Comparison of ENCODE assay signal across 28 mouse cellular contexts in genomic region chr7:136216734-136217133, GRCm38 (mm10).
A peak's percentile ranks its signal among the peaks of the same experiment; 100 is the strongest.
DNase-seq lines count a peak whose midpoint lies in the region; ATAC-seq and TF ChIP-seq lines count a peak whose summit lies in the region.
"Had no signal": no experiment of that assay in that cellular context is flagged by ENCODE, and none has a peak within 500 bp of the region (broad histone marks: within the 10 kb centered on the region; RNA-seq: fewer than 3 reads in every experiment).

No protein-coding gene starts in this region.

- DNase-seq in forebrain, embryonic 11.5 days (ENCODE audit: low spot score), result peak; percentile 40
- no peak for DNase-seq in forebrain, embryonic 14.5 days (ENCODE audit: low spot score)
- DNase-seq in kidney, adult 2 months, result peak; percentile 15
- DNase-seq in kidney, adult 9 months, result no peak
- peak; percentile 50 for DNase-seq in ovary, postnatal 36 days (ENCODE audit: low spot score)
- no peak for DNase-seq in ovary, postnatal 10 days (ENCODE audit: low spot score)
- DNase-seq: cerebellum, adult 9-11 months; gastrocnemius, postnatal 14 days; heart, adult 2 months; kidney, adult 18-20 months; layer of hippocampus, postnatal 36 days; liver, postnatal 0 days; thymus, adult 18-20 months; thymus, postnatal 36 days had no signal

- no peak overlapping the region for H3K9ac ChIP-seq in forebrain, embryonic 11.5 days (ENCODE audit: low read length)
- no peak overlapping the region for H3K9ac ChIP-seq in forebrain, embryonic 14.5 days (ENCODE audit: low read length)
- H3K9ac ChIP-seq: embryonic facial prominence, embryonic 15.5 days; hindbrain, embryonic 14.5 days; limb, embryonic 12.5 days; liver, postnatal 0 days; neural tube, embryonic 13.5 days had no signal

- no peaks in the 10 kb centered on the region for H3K36me3 ChIP-seq in forebrain, embryonic 11.5 days (ENCODE audit: control insufficient read depth, insufficient read depth, low read length)
- H3K36me3 ChIP-seq in forebrain, embryonic 14.5 days (ENCODE audit: control insufficient read depth, insufficient read depth, low read length), result no peaks in the 10 kb centered on the region
- no peaks in the 10 kb centered on the region for H3K36me3 ChIP-seq in kidney, adult 2 months (ENCODE audit: control insufficient read depth, insufficient read depth, low read length)
- H3K36me3 ChIP-seq: embryonic facial prominence, embryonic 15.5 days; limb, embryonic 12.5 days; midbrain, embryonic 10.5 days; neural tube, embryonic 13.5 days had no signal

- H3K4me2 ChIP-seq in forebrain, embryonic 11.5 days (ENCODE audit: low read depth, low read length, severe bottlenecking), result no peak overlapping the region
- no peak overlapping the region for H3K4me2 ChIP-seq in forebrain, embryonic 14.5 days (ENCODE audit: low read length)
- H3K4me2 ChIP-seq: embryonic facial prominence, embryonic 15.5 days; hindbrain, embryonic 14.5 days; limb, embryonic 12.5 days; liver, embryonic 11.5 days; neural tube, embryonic 13.5 days had no signal

- TF ChIP-seq CTCF in kidney, adult 2 months (conservative IDR thresholded peaks at IDR 0.05; ENCODE audit: insufficient read depth, insufficient read length, low read depth, low read length), result no peak

- H3K27me3 ChIP-seq in forebrain, embryonic 11.5 days (ENCODE audit: control insufficient read depth, insufficient read depth, low read length), result peaks cover 33% of the 10 kb centered on the region
- H3K27me3 ChIP-seq in forebrain, embryonic 14.5 days (replicated peaks; ENCODE audit: control insufficient read depth, insufficient read depth, low read length), result peaks cover 3% of the 10 kb centered on the region; the same call in 1 of the 2 replicates
- no peaks in the 10 kb centered on the region for H3K27me3 ChIP-seq in kidney, adult 2 months (replicated peaks; ENCODE audit: control insufficient read depth, insufficient read depth, low read length)
- H3K27me3 ChIP-seq: neural tube, embryonic 13.5 days had no signal

- H3K27ac ChIP-seq in forebrain, embryonic 11.5 days (ENCODE audit: low read depth, low read length), result no peak overlapping the region
- H3K27ac ChIP-seq in forebrain, embryonic 14.5 days (ENCODE audit: low read depth, low read length), result no peak overlapping the region
- H3K27ac ChIP-seq in kidney, adult 2 months (ENCODE audit: insufficient read depth, low read depth, low read length), result no peak overlapping the region
- H3K27ac ChIP-seq: embryonic facial prominence, embryonic 15.5 days; heart, adult 2 months; hindbrain, embryonic 14.5 days; layer of hippocampus, adult 2 months; macrophage; neural tube, embryonic 13.5 days had no signal

- no peak for TF ChIP-seq POLR2A in kidney, adult 2 months (IDR thresholded peaks at IDR 0.05; ENCODE audit: low read depth, low read length)

- H3K4me3 ChIP-seq in forebrain, embryonic 11.5 days (ENCODE audit: low read depth, low read length), result no peak overlapping the region
- H3K4me3 ChIP-seq in forebrain, embryonic 14.5 days (ENCODE audit: low read depth, low read length), result no peak overlapping the region
- no peak overlapping the region for H3K4me3 ChIP-seq in kidney, adult 2 months (ENCODE audit: insufficient read depth, low read depth, low read length)
- H3K4me3 ChIP-seq: embryonic facial prominence, embryonic 15.5 days; heart, adult 2 months; layer of hippocampus, adult 2 months; limb, embryonic 12.5 days; midbrain, embryonic 10.5 days; myocyte; neural tube, embryonic 13.5 days had no signal

- ATAC-seq in forebrain, embryonic 11.5 days (replicated peaks; ENCODE audit: low FRiP score), result no peak
- no peak for ATAC-seq in forebrain, embryonic 14.5 days
- ATAC-seq in megakaryocyte, adult 5-6 weeks (ENCODE audit: poor library complexity, severe bottlenecking), result no peak
- ATAC-seq: forebrain, embryonic 16.5 days; inflammation-experienced regulatory T-cells, adult 6 months; liver, postnatal 0 days; lung, postnatal 0 days; midbrain, embryonic 16.5 days had no signal

- H3K4me1 ChIP-seq in forebrain, embryonic 11.5 days (replicated peaks; ENCODE audit: control insufficient read depth, insufficient read depth, low read length), result peaks cover 11% of the 10 kb centered on the region
- peaks cover 19% of the 10 kb centered on the region for H3K4me1 ChIP-seq in forebrain, embryonic 14.5 days (ENCODE audit: control insufficient read depth, insufficient read depth, low read length)
- no peaks in the 10 kb centered on the region for H3K4me1 ChIP-seq in kidney, adult 2 months (ENCODE audit: control insufficient read depth, insufficient read depth, low read length)

- no peaks in the 10 kb centered on the region for H3K9me3 ChIP-seq in forebrain, embryonic 11.5 days (ENCODE audit: control insufficient read depth, low read length)
- no peaks in the 10 kb centered on the region for H3K9me3 ChIP-seq in forebrain, embryonic 14.5 days (replicated peaks; ENCODE audit: control insufficient read depth, low read length)
- H3K9me3 ChIP-seq: embryonic facial prominence, embryonic 15.5 days; limb, embryonic 12.5 days; midbrain, embryonic 10.5 days; neural tube, embryonic 13.5 days had no signal

Comparison
In these comparisons a context has a peak if more than half of its experiments do, and no peak if none do; other contexts are left out.
1. DNase-seq: peak in forebrain, embryonic 11.5 days (single experiment), kidney, adult 2 months (single experiment) and ovary, postnatal 36 days (single experiment); none in forebrain, embryonic 14.5 days (single experiment), kidney, adult 9 months (single experiment) and ovary, postnatal 10 days (single experiment).